Mouse (Mus musculus) MEL (cell line): ENCODE measurements at regions not wholly inside any gene's neighbourhood (a gene's known extent, or its start where the extent isn't known, plus 50 kb on each side); places are given as distances from the start of the nearest gene placed in this dataset.

Experiments
- DNase-seq: peaks from one replicate; pipeline ENCODE4 v3.0.0; 2011; ENCODE audit warnings: low read depth, low spot score
- H3K27ac ChIP-seq: 2 replicates; pipeline ENCODE4 v1.5.1; 2012; ENCODE audit warnings: low read depth, mild to moderate bottlenecking, control low read depth, low read length, moderate library complexity; ENCODE audit not compliant: control insufficient read depth
- H3K27me3 ChIP-seq, 2 experiments: fragments of 150-350 bp in 1 of 2; sonication (generic) in 1 of 2; 2 replicates each; pipeline ENCODE4 v1.6.1; 2012; ENCODE audit warnings: low read length in 2 of 2, mild to moderate bottlenecking in 2 of 2, improper control_type of control experiment in 1 of 2, moderate library complexity in 1 of 2; ENCODE audit not compliant: insufficient read depth in 2 of 2, control insufficient read depth in 1 of 2
- H3K36me3 ChIP-seq, 2 experiments: 2 replicates each; pipeline ENCODE4 v1.6.1; 2012 to 2014; ENCODE audit warnings: low read length in 2 of 2, improper control_type of control experiment in 1 of 2, inconsistent platforms in 1 of 2, mild to moderate bottlenecking in 1 of 2; ENCODE audit not compliant: insufficient read depth in 2 of 2, control insufficient read depth in 1 of 2
- H3K4me1 ChIP-seq, 2 experiments: fragments of 150-350 bp in 1 of 2; sonication (generic) in 1 of 2; 2 replicates each; pipeline ENCODE4 v1.6.1; 2012; ENCODE audit warnings: low read length in 2 of 2, improper control_type of control experiment in 1 of 2, mild to moderate bottlenecking in 1 of 2; ENCODE audit not compliant: insufficient read depth in 2 of 2, control insufficient read depth in 1 of 2
- H3K4me3 ChIP-seq, 2 experiments: fragments of 150-350 bp in 1 of 2; sonication (generic) in 1 of 2; 2 replicates each; pipeline ENCODE4 v1.5.1; 2012; ENCODE audit warnings: low read depth in 2 of 2, low read length in 2 of 2, mild to moderate bottlenecking in 2 of 2, moderate library complexity in 2 of 2, control low read depth in 1 of 2, improper control_type of control experiment in 1 of 2; ENCODE audit not compliant: control insufficient read depth in 1 of 2, insufficient read depth in 1 of 2
- H3K79me2 ChIP-seq: 2 replicates; pipeline ENCODE4 v1.6.1; 2012; ENCODE audit warnings: mild to moderate bottlenecking, low read length, moderate library complexity; ENCODE audit not compliant: control insufficient read depth, poor library complexity, insufficient read depth
- H3K9ac ChIP-seq: 2 replicates; pipeline ENCODE4 v1.6.1; 2012; ENCODE audit warnings: low read depth, mild to moderate bottlenecking, control low read depth, low read length, moderate library complexity; ENCODE audit not compliant: control insufficient read depth, poor library complexity, severe bottlenecking
- H3K9me3 ChIP-seq: fragments of 150-350 bp; sonication (generic); replicated peaks from 2 replicates; pipeline ENCODE4 v1.6.1; 2012; ENCODE audit warnings: mild to moderate bottlenecking, low read length, improper control_type of control experiment, moderate library complexity; ENCODE audit not compliant: insufficient read depth
- BHLHE40 ChIP-seq: IDR thresholded peaks from 2 replicates; pipeline ENCODE4 v1.6.1; 2012; ENCODE audit warnings: low read depth, mild to moderate bottlenecking, inconsistent platforms, low read length, improper control_type of control experiment, borderline replicate concordance
- CHD2 ChIP-seq: IDR thresholded peaks from 2 replicates; pipeline ENCODE4 v1.6.1; 2011; ENCODE audit warnings: low read length, improper control_type of control experiment
- ELF1 ChIP-seq: IDR thresholded peaks from 2 replicates; pipeline ENCODE4 v1.6.1; 2014; ENCODE audit warnings: low read depth, mild to moderate bottlenecking, inconsistent platforms, low read length, improper control_type of control experiment, moderate library complexity
- EP300 ChIP-seq, 2 experiments: IDR thresholded peaks; 2 replicates each; pipeline ENCODE4 v1.6.1; 2011; ENCODE audit warnings: improper control_type of control experiment in 2 of 2, low read length in 2 of 2, low read depth in 1 of 2, mild to moderate bottlenecking in 1 of 2
- MAFK ChIP-seq: IDR thresholded peaks from 2 replicates; pipeline ENCODE4 v1.6.1; 2011; ENCODE audit warnings: low read depth, mild to moderate bottlenecking, low read length, improper control_type of control experiment, borderline replicate concordance
- MAZ ChIP-seq: IDR thresholded peaks from 2 replicates; pipeline ENCODE4 v1.6.1; 2012; ENCODE audit warnings: low read depth, mild to moderate bottlenecking, inconsistent platforms, low read length, improper control_type of control experiment
- MYB ChIP-seq: IDR thresholded peaks from 2 replicates; pipeline ENCODE4 v1.6.1; 2011; ENCODE audit warnings: mild to moderate bottlenecking, low read depth, low read length, improper control_type of control experiment
- MYC ChIP-seq: IDR thresholded peaks from 2 replicates; pipeline ENCODE4 v1.6.1; 2011; ENCODE audit warnings: low read depth, mild to moderate bottlenecking, low read length, improper control_type of control experiment, moderate library complexity
- POLR2A ChIP-seq, 2 experiments: IDR thresholded peaks; 2 replicates each; pipeline ENCODE4 v1.6.1; 2011 to 2012; ENCODE audit warnings: low read length in 2 of 2, mild to moderate bottlenecking in 2 of 2, control low read depth in 1 of 2, improper control_type of control experiment in 1 of 2, low read depth in 1 of 2, moderate library complexity in 1 of 2; ENCODE audit not compliant: control insufficient read depth in 1 of 2, insufficient read depth in 1 of 2, poor library complexity in 1 of 2
- TAL1 ChIP-seq: IDR thresholded peaks from 2 replicates; pipeline ENCODE4 v1.6.1; 2012; ENCODE audit warnings: mild to moderate bottlenecking, inconsistent platforms, low read length, moderate library complexity, mixed read lengths
- TBP ChIP-seq: IDR thresholded peaks from 2 replicates; pipeline ENCODE4 v1.8.0; 2011; ENCODE audit warnings: low read depth, low read length, improper control_type of control experiment
- TCF12 ChIP-seq: IDR thresholded peaks from 2 replicates; pipeline ENCODE4 v1.6.1; 2014; ENCODE audit warnings: low read depth, mild to moderate bottlenecking, inconsistent platforms, low read length, improper control_type of control experiment, moderate library complexity
- UBTF ChIP-seq: IDR thresholded peaks from 2 replicates; pipeline ENCODE4 v1.6.1; 2012; ENCODE audit warnings: low read depth, mild to moderate bottlenecking, inconsistent platforms, low read length, improper control_type of control experiment, moderate library complexity, borderline replicate concordance; ENCODE audit not compliant: insufficient read depth
- ZNF384 ChIP-seq: IDR thresholded peaks from 2 replicates; pipeline ENCODE4 v1.6.1; 2012; ENCODE audit warnings: low read depth, mild to moderate bottlenecking, inconsistent platforms, low read length, improper control_type of control experiment

- H3K9me3 ChIP-seq, result no peaks in the 10 kb centered on the region
- H3K4me3 ChIP-seq, result no peak overlapping the region
Measured at GRCm38 (mm10) chr8:97477098-97477457, 1588.7 kb upstream of the Got2 start.

GRCm38 (mm10) chr8:97476430-97477097 lies 1588.2 kb upstream of the Got2 start:
- H3K36me3 ChIP-seq, result peaks cover 0 to 4% of the 10 kb centered on the region in 2 experiments; a peak in 1 of 4 replicates
- TF ChIP-seq TBP, result no peak
- no peak for TF ChIP-seq MAFK
- TF ChIP-seq TCF12, result no peak
- no peak for TF ChIP-seq TAL1
- H3K9me3 ChIP-seq, result no peaks in the 10 kb centered on the region
- no peak overlapping the region for H3K27ac ChIP-seq
- no peak overlapping the region for H3K4me3 ChIP-seq
- DNase-seq, result no peak
- no peaks in the 10 kb centered on the region for H3K27me3 ChIP-seq
- no peak overlapping the region for H3K9ac ChIP-seq
- H3K79me2 ChIP-seq, result no peaks in the 10 kb centered on the region
- no peaks in the 10 kb centered on the region for H3K4me1 ChIP-seq

More at GRCm38 (mm10) chr8:97477098-97477457, 1588.7 kb upstream of the Got2 start:
- H3K4me1 ChIP-seq, result no peaks in the 10 kb centered on the region
- no peaks in the 10 kb centered on the region for H3K79me2 ChIP-seq
- TF ChIP-seq MAZ (no peak), TCF12 (no peak), BHLHE40 (no peak), MYB (no peak)
- no peak for DNase-seq
- no peak overlapping the region for H3K9ac ChIP-seq
- no peaks in the 10 kb centered on the region for H3K27me3 ChIP-seq
- H3K36me3 ChIP-seq, result peaks cover 0 to 4% of the 10 kb centered on the region in 2 experiments; a peak in 1 of 4 replicates
- H3K27ac ChIP-seq, result no peak overlapping the region

- Histone ChIP-seq H3K79me2 (no peaks in the 10 kb centered on the region), H3K4me1 (peaks cover 0 to 3% of the 10 kb centered on the region in 2 experiments; a peak in 1 of 4 replicates), H3K9ac (no peak overlapping the region), H3K27me3 (no peaks in the 10 kb centered on the region), H3K4me3 (no peak overlapping the region), H3K36me3 (peaks cover 0 to 4% of the 10 kb centered on the region in 2 experiments; a peak in 1 of 4 replicates), H3K9me3 (no peaks in the 10 kb centered on the region), H3K27ac (no peak overlapping the region)
- TF ChIP-seq CHD2 (no peak), TBP (no peak), UBTF (no peak), EP300 (IDR thresholded peaks at IDR 0.05; ENCODE audit: low read depth in 1 of 2, low read length in 2 of 2) (no peak), MYC (no peak), TAL1 (no peak), ELF1 (no peak), ZNF384 (no peak), POLR2A (IDR thresholded peaks at IDR 0.05; ENCODE audit: control insufficient read depth in 1 of 2, insufficient read depth in 1 of 2, low read depth in 1 of 2, low read length in 2 of 2, poor library complexity in 1 of 2) (no peak)
- DNase-seq, result no peak
Measured at GRCm38 (mm10) chr8:97473326-97473725, 1585.0 kb upstream of the Got2 start.
